Mouse (Mus musculus) megakaryocyte, embryonic 14.5 days (primary cell): ENCODE results near the gene Senp3. TPM values are rescaled to one million over a fixed set of nuclear protein-coding genes. Genes with fewer than 3 reads are reported as not detected.

Experiments used
- H3K27me3 ChIP-seq: replicated peaks from 2 replicates; pipeline ENCODE3; 2012; ENCODE audit warnings: inconsistent platforms
- H3K36me3 ChIP-seq: replicated peaks from 2 replicates; pipeline ENCODE3; 2012; ENCODE audit warnings: low read length, inconsistent platforms, mixed read lengths
- H3K4me1 ChIP-seq: 2 replicates; pipeline ENCODE4 v1.6.1; 2012; ENCODE audit warnings: inconsistent platforms
- H3K4me3 ChIP-seq: replicated peaks from 2 replicates; pipeline ENCODE3; 2012; ENCODE audit warnings: moderate library complexity, mild to moderate bottlenecking, inconsistent platforms
- H3K9me3 ChIP-seq: 2 replicates; pipeline ENCODE4 v1.6.1; 2012; ENCODE audit warnings: inconsistent platforms
- FLI1 ChIP-seq: IDR thresholded peaks from 2 replicates; pipeline ENCODE4 v1.6.1; 2012; ENCODE audit warnings: low read length, inconsistent platforms, mixed read lengths
- GATA1 ChIP-seq: IDR thresholded peaks from 3 replicates; pipeline ENCODE4 v1.6.1; 2012; ENCODE audit warnings: mixed read lengths, low read length, inconsistent platforms, borderline replicate concordance
- polyA plus RNA-seq: library from polyadenylated mRNA; stranded (reverse); fragments of >175 nt; gene quantifications from 2 replicates; pipeline ENCODE4 v1.2.3, GENCODE M21; 2012; ENCODE audit warnings: low replicate concordance; ENCODE audit not compliant: insufficient read depth

The Senp3 gene
- polyA plus RNA-seq, 1 experiment: 54.1 TPM

DNA sequence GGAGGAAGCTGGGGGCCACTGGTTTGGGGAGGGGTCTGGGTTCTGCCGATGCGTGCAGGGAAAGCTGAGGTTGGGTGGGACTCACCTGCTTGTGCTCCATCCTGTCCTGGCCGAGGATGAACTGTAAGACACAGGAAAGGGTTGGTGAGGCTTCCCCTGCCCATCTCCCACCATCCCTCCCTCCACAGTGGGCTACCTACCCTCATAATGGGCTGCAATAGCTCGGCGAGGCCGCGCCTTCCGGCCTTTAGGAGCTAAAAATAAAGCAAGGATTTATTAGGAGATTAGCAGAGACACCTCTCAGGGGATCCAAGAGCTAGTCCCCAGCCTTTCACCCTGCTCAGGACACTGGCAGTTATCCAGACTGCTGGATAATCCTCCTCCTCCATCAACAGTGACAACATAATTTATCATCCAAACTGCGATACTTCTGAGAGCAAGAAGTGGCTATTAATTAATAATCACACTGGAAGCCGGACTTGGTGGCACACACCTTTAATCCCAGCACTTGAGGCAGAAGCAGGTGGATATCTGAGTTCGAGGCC, 11.6 kb upstream of the Senp3 start:
- peaks cover under 1% of the 10 kb centered on the region for H3K9me3 ChIP-seq
- no peak overlapping the region for H3K4me3 ChIP-seq
- no peaks in the 10 kb centered on the region for H3K36me3 ChIP-seq
- H3K4me1 ChIP-seq: peaks cover 61% of the 10 kb centered on the region
- H3K27me3 ChIP-seq: peaks cover 6% of the 10 kb centered on the region
- TF ChIP-seq GATA1 (no peak), FLI1 (no peak)

DNA sequence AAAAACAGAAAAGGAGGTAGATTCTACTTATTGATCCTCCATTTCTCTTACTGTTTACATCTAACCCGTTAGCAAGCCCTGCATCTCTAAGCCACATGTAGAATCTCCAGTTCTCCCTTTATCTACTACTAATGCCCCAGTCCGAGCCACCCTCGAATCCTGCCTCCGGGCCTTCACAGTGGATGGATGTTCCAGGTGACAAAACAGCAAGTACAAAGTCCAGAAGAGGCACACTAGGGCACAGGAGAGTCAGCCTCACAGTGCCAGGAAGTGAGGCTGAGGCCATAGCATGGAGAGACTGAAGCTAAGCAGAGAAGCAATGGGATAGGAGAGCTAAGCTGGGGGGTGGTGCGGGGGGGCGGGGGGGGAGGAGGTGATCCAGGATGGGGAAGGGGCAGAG, 11.0 kb upstream of the Senp3 start:
- TF ChIP-seq GATA1: no peak
- no peak for TF ChIP-seq FLI1
- Histone ChIP-seq H3K4me1 (peaks cover 65% of the 10 kb centered on the region), H3K36me3 (no peaks in the 10 kb centered on the region), H3K9me3 (no peaks in the 10 kb centered on the region), H3K27me3 (peaks cover 6% of the 10 kb centered on the region), H3K4me3 (no peak overlapping the region)

DNA sequence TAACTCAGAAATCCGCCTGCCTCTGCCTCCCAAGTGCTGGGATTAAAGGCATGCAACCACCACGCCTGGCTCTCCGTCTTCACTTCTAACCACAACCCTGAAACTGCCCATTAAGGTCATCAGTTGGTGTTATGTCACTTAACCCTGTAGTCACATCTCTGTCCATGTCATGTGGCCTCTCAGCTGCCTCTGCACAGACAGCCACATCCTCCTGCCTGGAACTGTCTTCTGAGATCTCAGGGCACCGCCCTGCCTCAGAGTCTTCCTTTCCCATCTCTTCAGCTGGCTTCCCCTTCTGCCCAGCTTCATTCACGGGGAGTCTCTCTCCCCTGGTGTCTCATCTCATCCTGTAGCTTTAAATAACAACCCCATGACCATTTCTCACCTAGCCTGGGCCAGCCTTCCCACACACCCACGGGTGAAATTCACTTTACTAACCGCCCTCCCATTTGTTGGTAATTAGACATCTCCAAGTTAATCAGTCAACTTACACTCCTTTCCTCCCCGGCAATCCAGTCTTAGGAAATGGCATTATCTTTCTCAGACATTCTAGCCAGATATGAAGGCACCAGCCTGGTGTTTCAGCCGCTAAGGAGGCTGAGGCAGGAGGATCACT, 10.4 kb upstream of the Senp3 start:
- peaks cover 6% of the 10 kb centered on the region for H3K27me3 ChIP-seq
- peak overlapping the region; percentile 74 for H3K4me3 ChIP-seq
- peaks cover 65% of the 10 kb centered on the region for H3K4me1 ChIP-seq
- TF ChIP-seq FLI1 (no peak), GATA1 (no peak)
- H3K36me3 ChIP-seq: no peaks in the 10 kb centered on the region
- no peaks in the 10 kb centered on the region for H3K9me3 ChIP-seq

DNA sequence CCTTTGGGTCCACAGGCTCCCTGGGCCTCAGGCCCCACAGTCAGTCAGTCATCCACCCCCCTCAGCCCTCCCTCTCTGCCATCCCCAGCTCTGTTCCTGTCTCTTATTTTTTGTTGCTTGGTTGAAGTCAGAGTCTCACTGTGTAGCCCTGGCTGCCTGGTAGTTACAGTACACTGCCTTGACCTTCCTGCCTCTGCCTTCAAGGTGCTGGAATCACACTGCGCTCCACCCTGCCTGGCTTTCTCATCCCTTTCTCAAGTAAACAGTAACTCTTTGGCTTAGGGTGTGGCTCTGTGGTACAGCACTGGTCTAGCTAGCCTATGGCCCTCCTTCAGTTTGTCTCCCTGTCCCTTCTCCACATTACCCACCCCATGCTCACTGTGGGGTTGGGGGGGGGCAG, 8.0 kb upstream of the Senp3 start:
- peaks cover 7% of the 10 kb centered on the region for H3K27me3 ChIP-seq
- H3K9me3 ChIP-seq: no peaks in the 10 kb centered on the region
- H3K36me3 ChIP-seq: no peaks in the 10 kb centered on the region
- H3K4me3 ChIP-seq: no peak overlapping the region
- TF ChIP-seq FLI1: no peak
- no peak for TF ChIP-seq GATA1
- H3K4me1 ChIP-seq: peaks cover 72% of the 10 kb centered on the region

DNA sequence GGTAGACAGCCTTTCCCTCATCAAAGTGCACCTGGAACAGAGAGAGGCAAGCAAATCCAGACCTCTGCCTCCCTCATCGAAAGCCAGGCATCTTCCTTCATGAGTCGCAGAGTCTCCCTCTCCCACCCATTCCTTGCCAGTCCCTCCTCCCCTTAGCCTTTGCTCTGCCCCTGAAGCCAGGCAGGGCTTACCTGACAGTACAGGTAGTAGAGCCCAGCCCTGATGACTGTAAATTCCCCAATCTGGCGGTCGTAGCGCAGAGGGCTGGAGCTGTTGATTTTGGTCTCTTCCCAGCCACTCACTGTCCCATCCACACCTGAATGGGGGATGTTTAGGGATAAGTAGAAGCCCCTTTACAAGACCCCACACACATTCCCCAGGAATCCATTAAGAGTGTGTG, 5.2 kb upstream of the Senp3 start:
- no peak overlapping the region for H3K4me3 ChIP-seq
- H3K9me3 ChIP-seq: no peaks in the 10 kb centered on the region
- no peak for TF ChIP-seq GATA1
- TF ChIP-seq FLI1: no peak
- H3K4me1 ChIP-seq: peaks cover 73% of the 10 kb centered on the region
- peaks cover 15% of the 10 kb centered on the region for H3K27me3 ChIP-seq
- H3K36me3 ChIP-seq: no peaks in the 10 kb centered on the region

DNA sequence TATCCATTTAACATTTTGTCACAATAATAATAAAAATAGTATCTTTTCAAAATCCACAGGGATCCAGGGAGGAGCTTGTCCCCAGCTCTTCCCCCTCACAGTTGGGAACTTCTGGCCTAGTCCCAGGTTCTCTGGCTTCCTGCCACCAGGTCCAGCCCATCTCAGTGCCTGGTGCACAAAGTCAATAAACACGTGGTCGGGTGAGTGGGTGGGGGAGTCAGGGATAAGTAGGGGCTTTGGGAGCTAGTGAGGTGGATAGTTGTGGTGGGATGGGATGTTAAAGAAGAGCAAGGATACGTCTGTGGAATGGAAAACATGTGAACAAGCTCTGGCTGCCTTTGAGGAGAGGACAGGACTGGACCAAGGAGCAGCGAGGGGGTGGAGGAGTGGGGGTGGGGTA, 4.5 kb upstream of the Senp3 start:
- peaks cover 15% of the 10 kb centered on the region for H3K27me3 ChIP-seq
- TF ChIP-seq GATA1 (no peak), FLI1 (no peak)
- peaks cover 66% of the 10 kb centered on the region for H3K4me1 ChIP-seq

DNA sequence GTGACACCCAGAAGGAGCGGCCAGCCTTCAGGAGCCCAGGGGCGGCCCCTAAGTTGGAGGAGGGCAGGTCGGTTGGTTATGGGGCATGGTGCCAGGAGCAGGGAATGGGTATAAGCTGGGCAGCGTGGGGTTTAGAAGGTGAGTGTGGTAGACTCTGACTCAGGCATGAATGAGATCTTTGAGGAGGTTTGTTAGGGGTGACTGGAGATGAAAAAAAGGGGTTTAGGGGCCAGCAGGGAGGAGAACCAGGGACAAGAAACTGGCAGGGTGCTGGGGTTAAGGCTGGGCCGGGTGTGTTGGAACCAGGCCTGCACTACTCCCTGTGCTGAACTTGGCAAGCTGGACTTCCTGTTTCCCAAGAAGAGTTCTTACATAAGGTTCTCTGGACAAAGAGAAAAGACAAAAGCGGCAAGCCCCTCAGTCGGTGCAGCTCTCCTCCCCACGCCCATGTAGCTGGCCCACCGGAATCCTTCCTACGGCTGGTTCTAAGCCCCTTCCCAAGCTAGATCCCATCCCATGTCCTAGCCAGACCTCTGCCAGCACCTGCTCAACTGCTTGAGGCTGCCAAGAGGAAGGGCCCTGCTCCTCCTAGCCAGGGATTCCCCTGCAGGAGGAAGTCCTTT, 3.8 kb upstream of the Senp3 start, which contains the start of gene Tnfsf13:
Gene Tnfsf13, minus strand, starts transcription at position 259 of the 623 bp plus-strand sequence.
- Histone ChIP-seq H3K27me3 (peaks cover 15% of the 10 kb centered on the region), H3K36me3 (no peaks in the 10 kb centered on the region), H3K4me1 (peaks cover 64% of the 10 kb centered on the region), H3K4me3 (no peak within 1 kb of the TSS), H3K9me3 (no peaks in the 10 kb centered on the region)
- TF ChIP-seq GATA1 (no peak), FLI1 (no peak)

More for the DNA sequence above, 4.5 kb upstream of the Senp3 start:
- no peak overlapping the region for H3K4me3 ChIP-seq
- no peaks in the 10 kb centered on the region for H3K36me3 ChIP-seq
- no peaks in the 10 kb centered on the region for H3K9me3 ChIP-seq

DNA sequence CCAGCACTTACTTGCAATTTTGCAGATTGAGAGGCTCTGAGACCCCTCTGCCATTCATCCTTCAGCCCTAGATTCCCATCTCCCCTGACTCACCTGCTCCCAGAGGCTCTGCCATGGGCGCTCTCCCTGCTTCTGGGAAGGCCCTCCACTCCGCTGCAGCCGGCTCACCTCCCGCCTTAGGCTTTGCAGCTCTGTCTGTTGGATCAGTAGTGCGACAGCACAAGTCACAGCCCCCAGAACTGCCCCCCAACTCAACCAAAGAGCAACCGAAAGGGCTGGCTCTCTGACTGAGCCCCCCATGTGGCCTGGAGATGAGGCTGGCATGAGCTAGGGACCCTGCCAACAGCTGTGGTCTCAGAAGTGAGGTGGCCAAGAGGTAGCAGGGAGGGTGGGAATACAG, 3.1 kb upstream of the Senp3 start:
- H3K27me3 ChIP-seq: peaks cover 15% of the 10 kb centered on the region
- H3K4me3 ChIP-seq: no peak overlapping the region
- TF ChIP-seq FLI1: no peak
- TF ChIP-seq GATA1: no peak
- no peaks in the 10 kb centered on the region for H3K9me3 ChIP-seq
- H3K4me1 ChIP-seq: peaks cover 65% of the 10 kb centered on the region
- H3K36me3 ChIP-seq: peaks cover 6% of the 10 kb centered on the region

DNA sequence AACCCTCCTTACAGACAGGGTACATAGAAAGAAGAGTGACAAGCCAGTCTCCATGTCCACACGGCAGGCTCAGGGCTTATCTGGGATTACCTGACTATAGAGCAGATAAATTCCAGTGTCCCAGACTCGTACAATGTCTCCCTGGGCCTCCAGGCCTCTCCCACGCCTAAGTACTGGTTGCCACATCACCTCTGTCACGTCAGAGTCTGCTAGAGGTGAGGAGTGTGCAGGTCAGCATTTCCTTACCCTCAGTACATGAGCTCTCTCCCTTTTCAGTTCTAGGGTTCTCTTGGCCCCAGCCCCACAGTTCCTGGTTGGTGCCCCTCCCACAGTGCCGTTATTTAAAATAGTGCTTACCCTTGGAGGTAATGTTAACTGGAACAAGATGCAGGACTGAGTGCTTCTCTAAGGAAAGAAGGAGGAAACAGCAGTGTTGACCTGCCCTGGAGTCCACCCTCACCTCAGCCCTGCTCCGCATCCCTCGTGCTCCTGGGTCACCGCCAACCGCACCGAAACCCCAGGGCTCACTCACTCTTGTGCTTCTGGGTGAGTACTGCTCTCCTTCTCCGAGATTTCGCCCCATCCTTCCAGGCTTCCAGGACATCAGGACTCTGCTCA, 2.4 kb upstream of the Senp3 start:
- peaks cover 64% of the 10 kb centered on the region for H3K4me1 ChIP-seq
- H3K27me3 ChIP-seq: peaks cover 15% of the 10 kb centered on the region
- H3K9me3 ChIP-seq: no peaks in the 10 kb centered on the region
- TF ChIP-seq FLI1 (no peak), GATA1 (no peak)
- H3K36me3 ChIP-seq: peaks cover 12% of the 10 kb centered on the region
- peak overlapping the region; percentile 3 for H3K4me3 ChIP-seq

DNA sequence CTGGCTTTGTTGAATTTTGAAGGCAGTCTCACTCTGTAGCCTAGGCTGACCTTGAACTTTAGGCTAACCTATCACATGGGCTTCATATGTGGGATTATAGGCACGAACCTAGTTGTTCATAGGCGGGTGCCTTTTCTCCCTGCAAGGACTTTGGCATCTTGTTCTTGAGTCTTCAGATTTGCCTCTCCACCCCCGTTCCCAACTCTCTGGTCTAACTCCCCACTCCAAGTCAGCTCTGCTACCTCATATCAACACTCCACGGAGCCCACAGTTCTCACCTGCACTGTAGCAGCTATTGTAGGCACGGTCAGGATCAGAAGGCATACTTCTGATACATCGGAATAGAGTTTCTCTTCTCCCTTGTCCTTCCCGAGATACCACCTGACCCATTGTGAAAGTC, 1.7 kb upstream of the Senp3 start:
- TF ChIP-seq GATA1 (no peak), FLI1 (no peak)
- H3K4me3 ChIP-seq: no peak overlapping the region
- no peaks in the 10 kb centered on the region for H3K9me3 ChIP-seq
- H3K36me3 ChIP-seq: peaks cover 17% of the 10 kb centered on the region
- peaks cover 61% of the 10 kb centered on the region for H3K4me1 ChIP-seq
- peaks cover 15% of the 10 kb centered on the region for H3K27me3 ChIP-seq
